Mouse (Mus musculus) neural tube, embryonic 14.5 days (tissue): Measurements from ENCODE around the gene Scn2b. TPM values are rescaled to one million over a fixed set of nuclear protein-coding genes. Genes with fewer than 3 reads are reported as not detected.

ENCODE experiments used
- ATAC-seq: fragments of 200-750 bp; cut with Nextera tagmentation; 2 replicates; pipeline ENCODE4 v1.8.0; 2017; ENCODE audit warnings: low read depth, mild to moderate bottlenecking, moderate TSS enrichment, moderate library complexity
- H3K27ac ChIP-seq: fragments of 300-500 bp; sonication (generic); 2 replicates; pipeline ENCODE4 v1.5.1; 2014; ENCODE audit warnings: low read depth, mild to moderate bottlenecking, control low read depth, low read length, moderate library complexity, mixed read lengths
- H3K27me3 ChIP-seq: fragments of 300-500 bp; sonication (generic); 2 replicates; pipeline ENCODE4 v1.6.1; 2014; ENCODE audit warnings: low read length; ENCODE audit not compliant: control insufficient read depth, insufficient read depth
- H3K36me3 ChIP-seq: fragments of 300-500 bp; sonication (generic); 2 replicates; pipeline ENCODE4 v1.6.1; 2014; ENCODE audit warnings: low read length, mixed read lengths; ENCODE audit not compliant: control insufficient read depth, insufficient read depth
- H3K4me1 ChIP-seq: fragments of 300-500 bp; sonication (generic); 2 replicates; pipeline ENCODE4 v1.6.1; 2014; ENCODE audit warnings: low read length; ENCODE audit not compliant: control insufficient read depth, insufficient read depth
- H3K4me2 ChIP-seq: fragments of 300-500 bp; sonication (generic); 2 replicates; pipeline ENCODE4 v1.6.1; 2014; ENCODE audit warnings: mild to moderate bottlenecking, low read depth, low read length, control low read depth
- H3K4me3 ChIP-seq: fragments of 300-500 bp; sonication (generic); 2 replicates; pipeline ENCODE4 v1.5.1; 2014; ENCODE audit warnings: low read depth, low read length, control low read depth, mixed read lengths
- H3K9ac ChIP-seq: fragments of 300-500 bp; sonication (generic); replicated peaks from 2 replicates; pipeline ENCODE4 v1.6.1; 2014; ENCODE audit warnings: low read depth, mild to moderate bottlenecking, control low read depth, low read length, mixed read lengths
- H3K9me3 ChIP-seq: fragments of 300-500 bp; sonication (generic); 2 replicates; pipeline ENCODE4 v1.6.1; 2016; ENCODE audit warnings: low read length; ENCODE audit not compliant: control insufficient read depth
- WGBS: fragments of 180-500 bp; shearing (Covaris S2); extraction: QIAGEN DNeasy Blood & Tissue Kit; methylation state at CpG from one replicate; pipeline ENCODE4 v1.1.7; 2014; 5-methylcytosine and 5-hydroxymethylcytosine counted together
- polyA plus RNA-seq: library from polyadenylated mRNA; unstranded; fragments of >200 nt; fragmentation: Nextera tagmentation; extraction: Ambion mirVana; gene quantifications from 2 replicates; pipeline ENCODE4 v1.2.1, GENCODE M21; 2014

The Scn2b gene
- polyA plus RNA-seq, 1 experiment from 2014 or later = 11.2 TPM

GRCm38 (mm10) chr9:45116819-45117218, 763 bp upstream of the Scn2b start:
- no peak overlapping the region for H3K4me3 ChIP-seq
- WGBS = 58% methylated on average over 9 of the region's 9 CpGs
- H3K27me3 ChIP-seq = no peaks in the 10 kb centered on the region
- no peak for ATAC-seq
- H3K9ac ChIP-seq = no peak overlapping the region
- H3K36me3 ChIP-seq = no peaks in the 10 kb centered on the region
- no peaks in the 10 kb centered on the region for H3K9me3 ChIP-seq
- H3K4me2 ChIP-seq = no peak overlapping the region
- H3K27ac ChIP-seq = no peak overlapping the region
- peaks cover 10% of the 10 kb centered on the region for H3K4me1 ChIP-seq

GRCm38 (mm10) chr9:45118552-45118951, 970 bp downstream of the Scn2b start:
- peak overlapping the region; percentile 80 for H3K4me2 ChIP-seq
- no peaks in the 10 kb centered on the region for H3K27me3 ChIP-seq
- H3K9me3 ChIP-seq = no peaks in the 10 kb centered on the region
- ATAC-seq = no peak
- H3K36me3 ChIP-seq = no peaks in the 10 kb centered on the region
- 33% methylated on average over 10 of the region's 10 CpGs for WGBS
- peaks cover 19% of the 10 kb centered on the region for H3K4me1 ChIP-seq
- H3K4me3 ChIP-seq = peak overlapping the region; percentile 60
- H3K27ac ChIP-seq = no peak overlapping the region; the same call in 1 of the 2 replicates
- H3K9ac ChIP-seq = peak overlapping the region; percentile 53

GRCm38 (mm10) chr9:45119316-45119953, 1.9 kb downstream of the Scn2b start:
- no peak overlapping the region for H3K9ac ChIP-seq
- H3K27me3 ChIP-seq = no peaks in the 10 kb centered on the region
- WGBS = 92% methylated on average over 8 of the region's 8 CpGs
- H3K9me3 ChIP-seq = no peaks in the 10 kb centered on the region
- H3K4me3 ChIP-seq = peak overlapping the region; percentile 60; the same call in 1 of the 2 replicates
- ATAC-seq = no peak
- H3K4me2 ChIP-seq = peak overlapping the region; percentile 80
- H3K36me3 ChIP-seq = no peaks in the 10 kb centered on the region
- H3K4me1 ChIP-seq = peaks cover 19% of the 10 kb centered on the region
- no peak overlapping the region for H3K27ac ChIP-seq

DNA sequence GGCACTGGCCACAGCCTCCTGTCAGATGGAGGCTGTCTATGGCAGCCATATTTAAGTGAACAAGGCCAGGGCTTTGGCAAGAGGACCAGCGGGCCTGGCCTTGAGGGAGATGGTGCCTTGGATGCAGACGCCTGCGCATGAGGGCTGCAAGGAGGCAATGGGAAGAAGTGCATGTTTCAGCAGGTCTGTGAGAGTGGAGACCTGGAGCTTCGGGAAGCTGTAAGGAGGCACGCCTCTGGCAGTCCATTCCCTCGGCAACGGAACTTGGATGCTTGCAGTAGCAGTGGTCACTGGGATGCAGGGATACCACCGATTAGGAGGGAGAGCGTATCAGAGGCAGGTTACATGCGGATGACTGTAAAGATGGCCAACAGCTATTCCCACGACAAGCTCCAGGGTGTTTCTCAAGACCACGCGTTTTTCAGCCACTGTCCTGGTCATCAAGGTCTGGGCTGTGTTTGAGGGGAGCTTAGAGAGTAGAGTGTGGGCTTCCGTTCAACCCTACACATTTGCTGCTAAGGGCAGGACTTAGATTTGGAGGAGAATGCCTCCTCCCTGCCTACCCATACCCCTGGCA, 2.5 kb downstream of the Scn2b start:
- no peaks in the 10 kb centered on the region for H3K27me3 ChIP-seq
- no peak overlapping the region for H3K9ac ChIP-seq
- ATAC-seq = no peak
- H3K4me3 ChIP-seq = no peak overlapping the region
- H3K9me3 ChIP-seq = no peaks in the 10 kb centered on the region
- H3K27ac ChIP-seq = no peak overlapping the region
- no peak overlapping the region for H3K4me2 ChIP-seq
- H3K36me3 ChIP-seq = 0 out of 2 replicates have a peak, but pooled peaks cover 3% of the 10 kb centered on the region
- WGBS = 89% methylated on average over 14 of the region's 14 CpGs
- peaks cover 19% of the 10 kb centered on the region for H3K4me1 ChIP-seq

- no peaks in the 10 kb centered on the region for H3K9me3 ChIP-seq
- no peak overlapping the region for H3K9ac ChIP-seq
- no peak overlapping the region for H3K27ac ChIP-seq
- H3K27me3 ChIP-seq = no peaks in the 10 kb centered on the region
- WGBS = 86% methylated on average over 6 of the region's 6 CpGs
- ATAC-seq = no peak
- peaks cover 19% of the 10 kb centered on the region for H3K4me1 ChIP-seq
- H3K4me2 ChIP-seq = no peak overlapping the region
- peaks cover 7% of the 10 kb centered on the region for H3K36me3 ChIP-seq
- H3K4me3 ChIP-seq = no peak overlapping the region
These were observed 3.0 kb downstream of the Scn2b start for GRCm38 (mm10) chr9:45120567-45120966.

- H3K9me3 ChIP-seq = no peaks in the 10 kb centered on the region
- H3K36me3 ChIP-seq = peaks cover 8% of the 10 kb centered on the region
- H3K4me3 ChIP-seq = no peak overlapping the region
- H3K27me3 ChIP-seq = no peaks in the 10 kb centered on the region
- ATAC-seq = no peak
- H3K4me1 ChIP-seq = peaks cover 17% of the 10 kb centered on the region
- no peak overlapping the region for H3K27ac ChIP-seq
- no peak overlapping the region for H3K9ac ChIP-seq
- H3K4me2 ChIP-seq = no peak overlapping the region
- 52% methylated on average over 6 of the region's 6 CpGs for WGBS
These were observed 3.4 kb downstream of the Scn2b start for GRCm38 (mm10) chr9:45121001-45121400.

DNA sequence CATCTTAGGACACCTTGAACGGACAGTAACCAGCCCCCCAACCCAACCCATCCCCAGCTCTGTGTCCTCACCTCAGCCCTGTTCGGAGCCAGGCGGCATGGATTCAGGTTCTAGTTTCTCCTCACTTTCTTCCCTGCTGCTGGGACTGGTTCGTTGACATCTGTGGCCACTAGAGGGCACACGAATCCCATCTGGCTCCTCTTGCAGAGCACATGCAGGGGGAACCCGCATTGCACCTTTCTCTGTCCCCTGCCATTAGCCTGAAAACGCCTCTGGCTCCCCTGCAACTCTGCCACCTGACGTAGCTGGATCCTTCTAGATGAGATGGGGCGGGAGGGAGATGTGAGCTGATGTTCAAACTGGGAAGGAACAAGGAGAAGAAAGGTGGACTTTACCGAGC, 4.2 kb downstream of the Scn2b start:
- no peaks in the 10 kb centered on the region for H3K27me3 ChIP-seq
- WGBS = 4% methylated on average over 10 of the region's 10 CpGs
- H3K36me3 ChIP-seq = peaks cover 8% of the 10 kb centered on the region
- ATAC-seq = peak; percentile 60; the same call in 1 of the 2 replicates
- H3K4me2 ChIP-seq = peak overlapping the region; percentile 46
- H3K27ac ChIP-seq = no peak overlapping the region
- H3K9ac ChIP-seq = peak overlapping the region; percentile 37; the same call in 1 of the 2 replicates
- H3K9me3 ChIP-seq = no peaks in the 10 kb centered on the region
- H3K4me1 ChIP-seq = peaks cover 17% of the 10 kb centered on the region
- no peak overlapping the region for H3K4me3 ChIP-seq

DNA sequence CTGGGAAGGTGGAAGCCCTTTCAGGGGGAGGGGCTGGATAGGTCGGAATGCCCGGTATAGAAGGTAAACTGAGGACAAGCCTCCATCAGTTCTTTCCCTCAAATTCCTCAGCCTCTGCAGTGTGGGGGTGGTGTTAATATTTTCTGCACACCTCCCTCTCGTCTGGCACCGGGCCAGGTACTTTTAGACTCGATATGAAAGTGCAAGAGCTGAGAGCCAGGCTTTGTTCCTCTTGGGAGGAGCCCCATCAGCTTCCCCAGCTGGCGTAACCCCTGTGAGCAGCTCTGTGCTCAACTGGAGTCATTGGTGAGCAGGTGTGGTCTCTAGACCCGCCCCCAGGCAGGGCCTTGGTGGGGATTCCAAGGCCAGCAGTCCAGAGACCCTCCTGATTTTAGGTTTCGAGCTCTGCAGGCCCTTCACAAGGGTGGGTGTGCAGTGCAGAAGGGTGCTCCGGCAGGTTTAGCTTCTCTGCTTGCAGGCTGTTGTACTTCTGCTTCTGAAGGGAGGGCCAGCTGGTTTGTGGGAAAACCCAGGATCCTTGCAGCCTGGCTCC, 4.7 kb downstream of the Scn2b start:
- WGBS = 37% methylated on average over 9 of the region's 9 CpGs
- ATAC-seq = peak; percentile 38; the same call in 1 of the 2 replicates
- peak overlapping the region; percentile 46 for H3K4me2 ChIP-seq

GRCm38 (mm10) chr9:45125211-45125610, 7.6 kb downstream of the Scn2b start:
- H3K4me2 ChIP-seq = no peak overlapping the region
- H3K9ac ChIP-seq = no peak overlapping the region
- ATAC-seq = no peak
- 91% methylated on average over 14 of the region's 14 CpGs for WGBS
- H3K27me3 ChIP-seq = 0 out of 2 replicates have a peak, but pooled peaks cover 2% of the 10 kb centered on the region
- peaks cover 8% of the 10 kb centered on the region for H3K36me3 ChIP-seq
- no peaks in the 10 kb centered on the region for H3K9me3 ChIP-seq
- H3K4me1 ChIP-seq = peaks cover 9% of the 10 kb centered on the region
- no peak overlapping the region for H3K4me3 ChIP-seq
- H3K27ac ChIP-seq = no peak overlapping the region

More for the DNA sequence above, 4.7 kb downstream of the Scn2b start:
- Histone ChIP-seq H3K27ac (no peak overlapping the region), H3K27me3 (no peaks in the 10 kb centered on the region), H3K4me1 (peaks cover 17% of the 10 kb centered on the region), H3K9me3 (no peaks in the 10 kb centered on the region), H3K36me3 (peaks cover 8% of the 10 kb centered on the region), H3K9ac (peak overlapping the region; percentile 37; the same call in 1 of the 2 replicates), H3K4me3 (no peak overlapping the region)
